Mouse (Mus musculus): ENCODE results near the gene Bcas1.

Gene Bcas1

DNA sequence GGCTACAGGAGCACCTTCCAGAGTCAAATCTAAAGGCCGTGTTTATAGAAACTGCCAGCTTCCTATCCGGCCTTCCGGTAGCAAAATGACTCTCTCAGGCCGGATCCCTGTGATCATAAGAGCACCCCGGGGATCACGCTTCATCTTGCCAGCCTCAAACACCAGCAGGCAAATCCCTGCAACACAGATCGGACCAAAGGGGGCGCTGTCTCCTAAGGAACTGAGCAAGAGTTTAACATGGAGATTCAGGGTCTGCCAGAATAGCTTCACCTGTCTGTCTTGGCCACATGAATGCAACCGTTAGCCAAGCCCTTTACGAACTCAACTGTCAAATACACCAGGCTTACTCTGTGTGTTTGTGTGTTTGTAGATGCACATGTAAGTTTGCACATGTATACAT lies 8.9 kb downstream of the Bcas1 start:
- no peak for DNase-seq (ENCODE audit: low spot score)

- DNase-seq (ENCODE audit: low spot score): no peak
These were observed 16.0 kb downstream of the Bcas1 start for GRCm38 (mm10) chr2:170411490-170412168.

DNA sequence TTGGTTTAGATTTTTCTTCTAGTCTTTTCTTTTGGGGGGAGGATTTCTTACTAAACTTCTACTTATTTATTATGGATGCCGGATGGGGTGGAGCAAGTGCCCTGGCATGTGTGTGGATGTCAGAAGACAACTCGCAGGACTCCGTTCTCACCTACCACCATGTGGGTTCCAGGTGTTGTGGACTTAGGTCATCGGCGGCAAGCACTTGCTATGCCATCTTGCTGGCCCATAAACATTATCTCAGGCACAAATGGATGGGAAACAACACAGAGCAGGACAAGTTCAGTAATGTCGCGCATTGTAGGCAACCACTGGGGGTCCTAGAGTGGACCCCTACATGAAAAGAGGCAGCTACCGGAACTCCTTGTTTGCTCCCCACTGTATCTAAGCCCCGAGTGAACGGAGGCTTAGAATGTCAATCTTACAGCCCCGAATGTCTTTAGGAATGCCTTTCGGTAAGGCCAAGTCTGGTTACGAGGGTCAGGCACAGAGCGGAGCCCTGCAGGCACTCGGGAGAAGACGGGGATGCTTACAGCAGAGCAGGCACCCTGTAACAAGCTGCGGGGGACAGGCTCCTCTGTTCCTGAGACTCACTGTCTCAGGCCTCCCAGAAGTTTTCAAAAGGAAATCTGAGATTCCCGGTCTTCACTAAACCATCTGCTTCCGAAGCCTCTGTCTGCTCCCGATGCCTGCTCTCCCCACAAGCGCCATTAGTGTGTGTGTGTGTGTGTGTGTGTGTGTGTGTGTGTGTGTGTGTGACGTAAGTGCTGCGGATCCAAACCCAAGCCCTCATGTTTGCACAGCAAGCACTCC lies 16.8 kb downstream of the Bcas1 start:
- no peak for DNase-seq (ENCODE audit: low spot score)

GRCm38 (mm10) chr2:170406438-170406837 lies 21.2 kb downstream of the Bcas1 start:
- DNase-seq (ENCODE audit: low spot score): peak; percentile 35

DNA sequence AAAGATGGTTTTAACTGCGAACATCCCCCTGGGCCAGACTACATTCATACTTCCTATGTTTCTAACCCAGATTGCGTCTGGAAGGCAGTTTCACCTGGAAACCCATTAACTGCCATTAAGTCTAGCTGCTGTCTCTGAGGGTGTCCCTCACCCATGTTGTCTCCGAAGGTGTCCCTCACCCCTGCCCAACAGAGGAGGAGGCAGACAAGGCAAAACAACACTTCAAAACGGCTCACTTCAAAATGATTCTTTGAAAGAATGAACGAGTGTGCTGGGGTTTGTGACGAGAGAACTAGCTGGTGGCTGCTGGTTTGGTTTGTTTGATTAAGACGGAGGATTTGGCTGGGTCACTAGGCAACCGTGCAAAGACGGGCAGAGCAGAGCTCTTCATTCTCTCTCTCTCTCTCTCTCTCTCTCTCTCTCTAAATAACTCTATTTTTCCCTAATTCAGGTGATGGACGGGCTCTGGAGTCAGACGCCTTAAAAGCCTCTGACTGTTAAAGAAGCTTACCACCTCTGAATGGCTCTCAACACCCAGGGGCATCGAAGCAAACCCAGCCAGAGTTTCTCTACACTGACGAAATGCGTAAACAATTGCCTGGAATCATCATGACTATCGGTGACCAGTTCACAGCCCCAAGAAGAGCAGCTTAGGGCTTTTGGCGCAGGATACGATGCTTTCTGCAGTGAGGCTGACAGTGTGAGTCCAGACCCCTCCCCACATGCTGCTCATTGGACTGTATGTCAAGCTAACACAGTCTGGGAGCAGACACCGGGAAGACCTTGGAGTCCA lies 22.7 kb downstream of the Bcas1 start:
- DNase-seq (ENCODE audit: low spot score): no peak

- no peak for DNase-seq (ENCODE audit: low spot score)
These were observed 23.8 kb downstream of the Bcas1 start for GRCm38 (mm10) chr2:170403666-170404385.

GRCm38 (mm10) chr2:170401211-170401799 lies 26.3 kb downstream of the Bcas1 start:
- peak; percentile 49 for DNase-seq (ENCODE audit: low spot score)

GRCm38 (mm10) chr2:170400666-170401065 lies 27.0 kb downstream of the Bcas1 start:
- no peak for DNase-seq (ENCODE audit: low spot score)

DNA sequence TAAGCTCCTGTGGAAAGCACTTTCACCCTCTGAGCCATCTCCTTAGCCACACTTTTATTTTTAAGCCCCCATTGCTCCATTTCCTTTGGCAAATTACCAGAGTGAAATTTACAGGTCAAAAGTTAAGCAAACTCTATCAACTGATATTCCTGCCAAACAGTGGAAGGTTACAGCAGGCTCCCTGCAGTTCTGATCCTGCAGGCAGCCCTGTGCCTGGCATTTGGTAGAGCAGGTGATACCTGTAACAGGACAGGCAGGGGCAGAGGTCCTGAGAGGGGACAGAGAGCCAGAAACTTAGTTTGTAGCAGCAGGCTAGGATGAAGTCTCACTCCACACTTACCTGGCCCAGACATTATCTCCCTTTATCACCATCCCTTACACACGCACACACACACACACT lies 35.7 kb downstream of the Bcas1 start:
- DNase-seq (ENCODE audit: low spot score): no peak

- DNase-seq (ENCODE audit: low spot score): no peak
These were observed 39.3 kb downstream of the Bcas1 start for GRCm38 (mm10) chr2:170388320-170388719.

DNA sequence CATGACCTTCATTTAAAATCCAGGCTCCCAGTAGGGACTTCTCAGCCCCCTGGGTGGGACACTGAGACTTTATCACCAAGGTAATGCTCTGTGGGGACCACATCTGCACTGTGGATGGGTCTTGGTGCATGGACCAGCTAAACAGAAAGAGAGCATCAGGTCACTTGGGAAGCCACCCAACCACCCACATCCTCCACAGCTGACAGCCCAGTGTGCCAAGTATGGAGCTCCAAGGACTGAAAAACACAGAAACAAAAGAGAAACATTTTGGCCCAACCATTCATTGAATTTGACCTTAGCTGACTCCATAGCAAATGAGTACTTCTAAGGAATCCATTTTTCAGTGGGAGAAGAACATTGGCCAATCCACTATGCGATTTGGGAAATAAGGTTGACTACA lies 42.1 kb downstream of the Bcas1 start:
- DNase-seq (ENCODE audit: low spot score): no peak

DNA sequence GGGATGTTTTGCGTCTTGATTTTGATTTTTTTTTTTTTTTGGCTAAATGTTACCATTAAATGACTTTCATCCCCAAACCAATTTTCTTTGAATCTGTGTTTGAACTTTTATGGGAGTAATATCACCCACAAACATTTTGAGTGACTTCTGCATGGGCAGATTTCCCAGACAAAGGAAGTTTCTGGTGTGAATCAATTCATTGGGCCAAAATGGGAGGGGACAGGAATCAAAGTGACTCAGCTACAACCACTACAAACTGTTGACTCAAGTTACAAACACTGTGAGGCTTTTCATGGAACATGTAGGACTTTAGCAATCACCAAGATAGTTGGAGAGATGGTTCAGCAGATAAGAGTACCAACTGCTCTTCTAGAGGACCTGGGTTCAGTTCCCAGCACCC lies 42.9 kb downstream of the Bcas1 start:
- no peak for DNase-seq (ENCODE audit: low spot score)

DNA sequence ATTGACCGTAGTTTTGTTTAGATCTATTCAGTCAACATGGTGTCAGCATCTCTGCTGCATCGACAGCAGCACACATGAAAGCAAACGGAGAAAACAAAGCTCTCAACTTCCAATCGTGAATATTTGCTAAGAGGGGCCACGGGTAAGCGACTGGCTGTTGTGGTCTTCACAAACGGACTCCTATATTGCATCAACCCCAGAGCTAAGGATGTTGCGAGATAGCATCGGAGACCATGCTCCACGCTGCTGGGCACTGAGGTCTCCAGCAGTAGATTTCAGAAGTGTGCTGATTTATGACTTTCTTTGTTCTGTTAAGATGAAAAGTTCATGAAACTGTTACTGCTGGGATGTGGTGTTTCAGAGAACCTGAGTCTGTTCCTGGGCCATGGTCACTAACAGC lies 54.3 kb downstream of the Bcas1 start:
- DNase-seq (ENCODE audit: low spot score): no peak

DNA sequence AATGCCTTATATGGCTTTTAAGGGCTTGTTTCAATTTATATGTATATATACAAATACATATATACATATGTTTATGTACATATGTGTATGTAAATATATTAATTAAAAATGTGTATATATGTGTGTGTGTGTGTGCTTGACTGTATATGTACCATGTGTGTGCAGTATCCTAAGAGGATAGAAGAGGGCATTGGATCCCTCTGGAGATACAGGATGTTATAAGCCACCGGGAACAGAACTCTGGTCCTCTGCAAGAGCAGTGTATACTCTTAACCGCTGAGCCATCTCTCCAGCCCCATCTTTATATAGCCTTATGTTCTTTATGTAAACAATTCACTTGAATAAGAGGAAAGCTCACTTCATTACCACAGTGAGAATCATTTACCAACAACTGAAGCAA lies 62.0 kb downstream of the Bcas1 start:
- no peak for DNase-seq (ENCODE audit: low spot score)

DNA sequence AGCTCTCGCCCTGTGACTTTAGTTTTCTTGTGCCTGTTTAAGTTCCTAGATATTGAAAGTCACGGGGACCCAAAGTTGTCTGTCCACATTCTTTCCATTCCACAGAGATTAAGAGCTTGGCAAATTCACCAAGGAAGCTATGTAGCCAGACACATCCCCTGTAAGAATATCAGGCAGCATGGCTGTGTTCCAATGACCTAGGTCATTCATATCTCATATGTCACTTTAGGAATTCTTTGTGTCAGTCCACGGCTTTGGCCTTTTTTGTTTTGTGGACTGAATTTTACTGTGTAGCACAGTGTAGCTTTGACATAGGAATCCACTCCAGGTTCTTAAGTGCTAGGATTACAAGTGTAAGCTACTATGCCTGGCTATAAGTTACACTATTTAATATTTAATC lies 62.4 kb downstream of the Bcas1 start:
- no peak for DNase-seq (ENCODE audit: low spot score)

DNA sequence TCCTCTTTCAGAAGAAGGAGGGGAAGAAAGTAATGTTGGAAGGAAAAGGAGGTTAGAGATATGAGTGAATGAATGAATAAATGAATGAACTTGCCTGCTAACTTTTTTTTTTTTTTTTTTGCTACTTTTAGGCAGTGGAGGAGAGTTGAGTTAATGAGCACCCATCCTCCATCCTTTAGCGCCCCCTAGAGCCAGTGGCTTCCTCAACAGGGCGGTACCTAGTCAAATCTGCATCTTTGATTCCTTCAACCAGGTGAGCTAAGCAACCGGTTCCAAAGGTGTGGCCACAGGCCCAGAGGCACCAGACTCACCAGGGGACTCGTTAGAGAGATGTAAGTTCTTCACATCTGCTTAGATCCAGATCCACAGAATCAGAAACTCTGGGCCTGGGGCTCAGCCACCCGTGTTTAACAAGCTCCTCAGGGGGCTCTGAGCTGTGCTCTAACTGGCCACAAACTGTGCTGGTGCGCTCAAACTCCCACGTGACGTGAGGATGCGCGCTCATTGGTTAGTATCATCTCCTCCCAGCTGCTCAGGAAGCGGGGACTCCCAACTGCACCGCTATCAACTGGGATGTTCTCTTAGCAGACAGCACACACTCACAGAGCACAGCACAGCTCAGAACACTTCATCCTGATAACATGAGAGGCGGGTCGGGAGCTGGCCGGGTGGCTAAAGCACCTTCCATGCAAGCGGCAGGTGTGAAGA lies 70.8 kb downstream of the Bcas1 start:
- no peak for DNase-seq (ENCODE audit: low spot score)

DNA sequence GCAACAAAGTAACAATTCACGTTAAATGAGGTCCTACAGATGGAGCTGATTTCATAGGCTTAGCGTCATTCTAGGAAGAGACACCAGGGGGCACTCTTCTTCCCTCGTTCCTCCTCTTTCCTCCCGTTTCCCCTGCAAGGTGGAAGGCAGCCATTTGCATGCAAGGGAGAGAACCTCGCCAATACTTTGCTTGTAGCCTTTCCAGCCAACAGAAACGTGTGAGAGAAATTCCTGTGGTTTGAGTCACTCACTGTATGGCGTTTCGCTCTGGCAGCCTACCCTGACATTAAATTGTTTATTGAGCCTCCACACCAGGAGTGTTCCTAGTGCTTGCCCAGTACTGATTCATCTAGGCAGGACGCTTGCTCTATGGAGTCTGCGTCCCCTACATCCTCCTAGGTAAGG lies 72.7 kb downstream of the Bcas1 start:
- peak; percentile 62 for DNase-seq (ENCODE audit: low spot score)

DNA sequence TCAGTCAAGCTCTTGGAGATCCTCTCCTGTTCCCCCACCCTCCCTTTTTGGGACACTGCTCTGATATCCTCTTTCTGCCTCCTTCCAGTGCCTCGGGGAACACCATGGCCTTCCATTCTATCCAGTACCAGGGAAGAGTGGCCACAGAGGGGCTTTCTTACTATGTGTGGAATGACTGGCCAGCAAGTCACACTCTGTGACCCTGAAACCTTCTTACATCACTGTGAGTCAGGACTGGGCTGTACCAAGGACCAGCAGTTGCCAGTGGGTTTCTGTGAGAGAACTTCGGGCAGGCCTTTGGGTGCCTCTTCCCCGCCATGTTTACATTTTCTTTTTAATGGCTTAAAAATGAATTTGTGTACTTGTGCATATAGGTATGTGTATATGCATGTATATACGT lies 75.4 kb downstream of the Bcas1 start:
- no peak for DNase-seq (ENCODE audit: low spot score)

GRCm38 (mm10) chr2:170351847-170352246 lies 75.8 kb downstream of the Bcas1 start:
- DNase-seq (ENCODE audit: low spot score): no peak

DNA sequence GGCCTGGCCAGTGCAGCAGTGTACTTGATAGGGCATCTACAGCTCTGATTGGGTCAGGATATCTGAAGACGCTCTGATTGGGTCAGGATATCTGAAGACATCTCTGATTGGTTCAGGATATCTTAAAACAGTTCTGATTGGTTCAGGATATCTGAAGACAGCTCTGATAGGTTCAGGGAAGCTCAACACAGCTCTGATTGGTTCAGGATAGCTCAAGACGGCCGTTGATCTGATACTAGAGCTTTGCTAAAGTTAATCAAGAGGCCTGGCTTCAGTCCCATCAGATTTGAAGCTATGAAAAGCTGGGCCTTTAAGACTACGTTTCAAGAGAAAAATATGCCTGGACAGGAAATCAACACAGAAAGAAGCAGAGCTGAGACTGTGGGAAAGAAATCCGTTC lies 77.9 kb downstream of the Bcas1 start:
- DNase-seq (ENCODE audit: low spot score): no peak

GRCm38 (mm10) chr2:170349096-170349495 lies 78.5 kb downstream of the Bcas1 start:
- no peak for DNase-seq (ENCODE audit: low spot score)
